Mouse (Mus musculus) C2C12 (cell line): Measurements from ENCODE around the gene Sept10. TPM values are rescaled to one million over a fixed set of nuclear protein-coding genes. Genes with fewer than 3 reads are reported as not detected.
"Not testable (repeated sequence)": the region's sequence is repeated elsewhere in the genome, so short reads cannot be mapped to it uniquely, and the experiment has no call there.

ENCODE experiments used
- H3K27me3 ChIP-seq: one replicate; pipeline ENCODE4 v1.6.1; 2011; ENCODE audit not compliant: control insufficient read depth, insufficient read depth, insufficient read length
- H3K36me3 ChIP-seq: one replicate; pipeline ENCODE4 v1.6.1; 2011; ENCODE audit not compliant: control insufficient read depth, insufficient read depth
- H3K4me3 ChIP-seq: one replicate; pipeline ENCODE4 v1.5.1; 2011; ENCODE audit warnings: mild to moderate bottlenecking, control low read depth; ENCODE audit not compliant: poor library complexity, insufficient read depth, severe bottlenecking
- H3K79me2 ChIP-seq: one replicate; pipeline ENCODE4 v1.6.1; 2011; ENCODE audit not compliant: control insufficient read depth, insufficient read depth
- H3K79me3 ChIP-seq: one replicate; pipeline ENCODE4 v1.6.1; 2011; ENCODE audit warnings: low read depth, control low read depth
- H3ac ChIP-seq: one replicate; pipeline ENCODE3; 2011; ENCODE audit warnings: low read depth; ENCODE audit not compliant: control insufficient read depth, insufficient read length
- CEBPB ChIP-seq: IDR thresholded peaks from one replicate; pipeline ENCODE4 v1.6.1; 2011; ENCODE audit warnings: low read depth, mild to moderate bottlenecking, control low read depth, moderate library complexity
- CTCF ChIP-seq: IDR thresholded peaks from one replicate; pipeline ENCODE4 v1.5.1; 2011; ENCODE audit not compliant: control insufficient read depth, insufficient read depth, insufficient read length
- FOSL1 ChIP-seq: IDR thresholded peaks from one replicate; pipeline ENCODE4 v1.8.0; 2011; ENCODE audit warnings: mild to moderate bottlenecking, low read length; ENCODE audit not compliant: poor library complexity, insufficient read depth, severe bottlenecking
- MAX ChIP-seq: IDR thresholded peaks from one replicate; pipeline ENCODE4 v1.6.1; 2011; ENCODE audit warnings: mild to moderate bottlenecking, control low read depth
- MYOD1 ChIP-seq: IDR thresholded peaks from one replicate; pipeline ENCODE4 v1.6.1; 2011; ENCODE audit warnings: low read depth; ENCODE audit not compliant: control insufficient read depth, insufficient read length
- MYOG ChIP-seq: IDR thresholded peaks from one replicate; pipeline ENCODE4 v1.6.1; 2011; ENCODE audit not compliant: control insufficient read depth, insufficient read length; ENCODE audit errors: extremely low read depth
- USF1 ChIP-seq: IDR thresholded peaks from one replicate; pipeline ENCODE4 v1.6.1; 2011; ENCODE audit warnings: low read depth, mild to moderate bottlenecking, control low read depth, moderate library complexity
- polyA plus RNA-seq: library from polyadenylated mRNA; unstranded; fragments of >200 nt; fragmentation: generic; extraction: Trizol; gene quantifications from one replicate; pipeline ENCODE4 v1.2.1, GENCODE M21; 2012; ENCODE audit warnings: missing spikeins

Gene Sept10
- polyA plus RNA-seq, 1 experiment = 12.0 TPM

DNA sequence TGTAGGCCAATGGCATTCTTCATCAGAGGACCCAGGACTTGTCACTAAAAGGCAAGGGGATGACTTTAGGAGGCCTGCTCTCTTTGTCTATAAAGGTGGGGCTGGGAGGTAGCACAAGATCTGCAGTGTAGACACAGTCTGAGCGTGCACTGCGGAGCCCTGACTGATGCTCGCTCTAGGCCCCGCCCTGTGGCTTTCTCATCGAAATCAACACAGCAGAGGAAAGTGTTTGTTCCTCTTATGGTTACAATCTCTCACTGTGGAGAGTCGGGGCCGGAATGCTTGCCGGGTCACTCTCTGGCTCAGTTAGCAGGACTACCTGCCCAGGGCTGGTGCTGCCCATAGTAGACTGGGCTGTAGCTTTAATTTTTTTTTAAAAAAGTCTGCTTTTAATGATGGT is 108.9 kb downstream of the Sept10 start:
- no peaks in the 10 kb centered on the region for H3K79me2 ChIP-seq
- no peak for TF ChIP-seq CEBPB
- TF ChIP-seq MAX = no peak
- no peak for TF ChIP-seq CTCF
- TF ChIP-seq MYOD1 = no peak
- TF ChIP-seq FOSL1 = no peak
- no peak for TF ChIP-seq USF1
- TF ChIP-seq MYOG = no peak
- H3K27me3 ChIP-seq = no peaks in the 10 kb centered on the region
- no peaks in the 10 kb centered on the region for H3K36me3 ChIP-seq
- no peak overlapping the region for H3ac ChIP-seq
- no peak overlapping the region for H3K4me3 ChIP-seq
- H3K79me3 ChIP-seq = no peaks in the 10 kb centered on the region

DNA sequence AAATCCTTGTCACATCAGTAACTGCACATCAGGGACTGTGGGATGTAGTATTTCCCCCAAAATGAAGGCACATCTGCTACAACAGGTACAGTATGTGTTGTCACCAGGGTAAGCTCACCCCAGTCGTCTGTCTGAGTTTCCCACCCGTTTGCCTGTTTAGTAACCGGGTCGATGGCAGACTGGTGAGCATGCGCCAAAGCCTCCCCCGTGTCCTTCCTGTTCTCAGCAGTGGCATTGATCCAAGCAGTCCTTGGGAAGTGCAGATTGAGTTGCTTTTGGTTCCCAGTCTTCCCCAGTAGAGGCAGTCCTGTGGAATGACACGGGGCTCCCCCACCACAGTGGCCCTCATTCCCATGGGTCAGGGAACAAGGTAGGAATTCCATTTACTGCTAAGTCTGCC is 111.3 kb downstream of the Sept10 start:
- H3K79me2 ChIP-seq = no peaks in the 10 kb centered on the region
- no peaks in the 10 kb centered on the region for H3K36me3 ChIP-seq
- H3K27me3 ChIP-seq = peaks cover 5% of the 10 kb centered on the region
- no peak overlapping the region for H3ac ChIP-seq
- no peaks in the 10 kb centered on the region for H3K79me3 ChIP-seq
- TF ChIP-seq USF1 (no peak), MAX (no peak), CEBPB (no peak), MYOG (no peak), FOSL1 (no peak), CTCF (no peak), MYOD1 (no peak)
- H3K4me3 ChIP-seq = no peak overlapping the region

DNA sequence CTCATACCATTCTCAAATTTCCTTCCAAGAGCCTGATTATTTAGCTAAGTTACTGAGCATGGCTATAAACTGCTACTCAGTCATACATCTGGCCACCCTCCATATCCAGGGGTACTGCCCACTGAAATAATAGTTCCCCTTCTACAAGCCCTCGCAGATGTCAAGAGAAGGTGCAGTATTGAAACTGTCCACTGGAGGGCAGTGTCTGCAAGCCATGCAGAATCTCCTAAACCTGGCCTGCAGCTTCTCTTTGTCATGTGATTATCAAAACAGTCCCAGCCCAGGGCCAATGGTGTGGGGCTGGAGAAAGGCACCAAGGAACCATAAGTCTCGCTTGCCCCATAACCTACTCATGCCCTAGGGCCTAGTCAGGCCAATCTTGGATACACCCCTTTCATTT is 112.6 kb downstream of the Sept10 start:
- Histone ChIP-seq H3K4me3 (no peak overlapping the region), H3K36me3 (no peaks in the 10 kb centered on the region), H3K79me2 (no peaks in the 10 kb centered on the region), H3K27me3 (peaks cover 5% of the 10 kb centered on the region), H3ac (no peak overlapping the region), H3K79me3 (no peaks in the 10 kb centered on the region)
- TF ChIP-seq MYOD1 (no peak), USF1 (peak; percentile 42), CEBPB (no peak), CTCF (peak; percentile 65), FOSL1 (no peak), MAX (no peak), MYOG (no peak)

DNA sequence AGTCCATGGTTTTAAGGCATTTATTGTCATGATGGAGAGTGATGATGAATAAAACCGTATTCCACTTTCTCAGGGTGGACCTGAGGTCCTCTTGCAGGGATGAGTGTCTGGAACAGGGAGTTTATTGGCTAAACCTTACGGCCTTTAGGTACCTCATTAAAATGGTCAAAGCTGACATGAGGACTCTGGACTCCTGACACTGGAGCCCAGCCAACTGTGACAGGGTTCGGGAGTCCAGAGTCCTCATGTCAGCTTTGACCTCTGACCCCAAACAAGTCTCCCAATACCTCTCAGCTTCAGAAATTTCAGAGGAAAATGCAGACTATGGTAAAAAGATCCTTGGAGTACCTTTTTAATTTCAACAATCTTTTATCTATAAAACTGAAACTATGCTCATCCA is 115.0 kb downstream of the Sept10 start:
- no peak for TF ChIP-seq MYOG
- no peak for TF ChIP-seq FOSL1
- no peak for TF ChIP-seq MAX
- no peak for TF ChIP-seq USF1
- no peak for TF ChIP-seq MYOD1
- TF ChIP-seq CTCF = no peak
- no peak for TF ChIP-seq CEBPB
- H3K27me3 ChIP-seq = peaks cover 5% of the 10 kb centered on the region
- no peaks in the 10 kb centered on the region for H3K36me3 ChIP-seq
- H3K79me3 ChIP-seq = no peaks in the 10 kb centered on the region
- no peak overlapping the region for H3K4me3 ChIP-seq
- no peaks in the 10 kb centered on the region for H3K79me2 ChIP-seq
- H3ac ChIP-seq = no peak overlapping the region

DNA sequence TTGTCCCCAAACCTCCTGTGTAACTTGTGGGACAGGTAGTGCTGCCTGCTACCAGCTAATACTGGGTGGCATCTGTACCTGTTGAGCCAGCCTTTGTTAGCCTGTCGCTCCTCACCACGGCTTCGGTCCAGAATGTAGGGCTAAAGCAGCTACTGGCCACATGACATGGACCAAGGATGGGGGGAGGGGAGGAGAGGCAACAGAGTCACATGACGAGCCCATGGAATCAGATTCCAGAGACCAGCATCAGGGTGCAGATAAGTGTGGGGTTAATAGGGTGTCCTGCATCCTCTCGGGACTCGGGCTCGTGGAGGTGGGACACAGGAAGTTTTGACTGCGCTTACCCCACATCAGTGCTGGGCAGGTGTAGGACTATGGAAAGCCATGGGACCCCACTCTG is 115.8 kb downstream of the Sept10 start:
- no peaks in the 10 kb centered on the region for H3K36me3 ChIP-seq
- H3K79me2 ChIP-seq = no peaks in the 10 kb centered on the region
- TF ChIP-seq MAX (no peak), FOSL1 (no peak), CEBPB (no peak), CTCF (no peak), USF1 (no peak), MYOG (no peak), MYOD1 (no peak)
- peaks cover 5% of the 10 kb centered on the region for H3K27me3 ChIP-seq
- no peak overlapping the region for H3ac ChIP-seq
- H3K4me3 ChIP-seq = no peak overlapping the region
- no peaks in the 10 kb centered on the region for H3K79me3 ChIP-seq

DNA sequence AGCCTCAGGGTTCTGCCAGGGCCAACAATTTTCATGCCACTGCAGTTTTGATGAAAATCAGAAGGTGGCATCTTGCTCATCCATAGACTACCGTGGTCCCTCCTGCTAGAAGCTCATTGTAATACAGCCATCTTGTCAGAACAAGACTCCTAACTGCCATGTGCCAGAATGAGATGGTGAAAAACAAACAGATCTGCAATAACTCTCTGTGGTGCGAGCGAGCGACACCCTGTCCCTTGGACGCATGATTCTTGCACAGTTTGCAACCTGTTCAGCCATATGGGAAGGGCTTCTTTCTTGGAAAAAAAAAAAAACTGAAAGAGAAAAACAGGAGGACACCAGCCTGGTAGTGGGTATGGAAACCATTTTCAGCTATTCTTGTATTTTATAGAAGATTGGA is 117.0 kb downstream of the Sept10 start:
- H3K79me2 ChIP-seq = no peaks in the 10 kb centered on the region
- H3K27me3 ChIP-seq = peaks cover 5% of the 10 kb centered on the region
- no peak overlapping the region for H3K4me3 ChIP-seq
- no peak for TF ChIP-seq MAX
- TF ChIP-seq MYOD1 = no peak
- TF ChIP-seq FOSL1 = no peak
- H3ac ChIP-seq = no peak overlapping the region
- H3K79me3 ChIP-seq = no peaks in the 10 kb centered on the region
- no peaks in the 10 kb centered on the region for H3K36me3 ChIP-seq

DNA sequence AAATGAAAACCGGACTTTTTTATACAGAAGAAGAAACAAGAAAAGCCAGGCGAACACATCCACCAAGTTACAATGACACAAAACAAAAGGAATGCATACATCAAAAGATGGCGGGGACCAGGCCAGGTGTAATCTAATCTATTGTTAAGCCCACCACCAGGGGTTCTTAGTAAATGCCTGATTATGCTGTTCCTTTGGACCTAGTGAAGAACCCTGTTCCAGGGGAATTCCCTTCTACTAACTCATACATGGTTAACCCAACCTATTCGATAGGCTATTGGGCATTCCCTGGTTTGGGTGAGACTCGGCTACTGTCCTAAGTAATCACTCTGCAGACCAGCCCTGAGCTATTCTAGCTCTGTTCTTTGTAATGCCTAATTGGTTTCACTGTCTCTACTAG is 118.6 kb downstream of the Sept10 start:
- not testable (repeated sequence) for H3K79me3 ChIP-seq, H3K36me3 ChIP-seq, H3ac ChIP-seq, H3K4me3 ChIP-seq, H3K27me3 ChIP-seq, H3K79me2 ChIP-seq
